9 mouse cellular contexts compared by ENCODE assay signal in the genomic region with DNA sequence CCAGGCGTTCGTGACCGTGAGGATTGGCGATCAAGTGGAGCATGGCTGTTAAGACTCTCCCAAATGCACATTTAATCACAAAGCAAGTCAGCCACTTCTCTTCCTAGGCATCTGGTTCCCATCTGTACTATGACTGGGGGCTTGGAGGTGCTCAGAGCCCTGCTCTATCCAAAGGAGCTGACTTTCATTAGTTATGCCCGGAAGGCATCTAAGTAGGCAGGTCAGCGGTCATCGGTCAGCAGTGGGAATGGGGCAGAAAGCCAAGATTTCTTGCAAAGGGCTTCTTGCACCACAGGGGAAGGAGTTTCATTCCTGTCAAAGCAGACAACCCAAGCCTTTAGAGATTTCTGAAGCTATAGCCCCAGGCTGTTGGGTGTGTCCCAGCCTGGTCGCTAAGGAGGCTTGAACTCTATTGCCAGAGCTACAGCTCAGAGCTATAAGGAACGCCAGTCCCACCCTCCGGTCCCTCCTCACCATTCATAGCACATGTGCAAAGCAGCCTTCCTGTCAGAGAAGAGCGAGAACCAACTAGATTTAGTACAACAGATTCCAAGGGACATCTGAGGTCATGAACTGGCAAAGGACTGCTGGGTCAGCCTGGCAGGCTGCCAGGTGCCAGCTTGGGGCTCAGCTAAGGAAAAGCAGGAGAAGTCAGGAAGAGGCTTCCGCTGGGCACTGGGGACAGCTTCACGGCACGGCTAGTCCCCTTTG.
A peak's percentile ranks its signal among the peaks of the same experiment; 100 is the strongest.
DNase-seq lines count a peak whose midpoint lies in the region; ATAC-seq lines count a peak whose summit lies in the region.
"Had no signal": no experiment of that assay in that cellular context is flagged by ENCODE, and none has a peak within 500 bp of the region (broad histone marks: within the 10 kb centered on the region; RNA-seq: fewer than 3 reads in every experiment).

No protein-coding gene starts in this region.

- peaks cover 11% of the 10 kb centered on the region for H3K4me1 ChIP-seq in neural tube, embryonic 11.5 days (ENCODE audit: control insufficient read depth, insufficient read depth, low read length)

- ATAC-seq in neural tube, embryonic 11.5 days (ENCODE audit: insufficient read depth, low FRiP score, low TSS enrichment): no peak

- no peaks in the 10 kb centered on the region for H3K36me3 ChIP-seq in neural tube, embryonic 11.5 days (ENCODE audit: control insufficient read depth, insufficient read depth, low read length)
- H3K36me3 ChIP-seq: midbrain, embryonic 12.5 days had no signal

- H3K9ac ChIP-seq in neural tube, embryonic 11.5 days (ENCODE audit: low read length): no peak overlapping the region
- H3K9ac ChIP-seq: midbrain, embryonic 12.5 days had no signal

- WGBS in neural tube, embryonic 11.5 days: 41% methylated on average over 14 of the region's 14 CpGs

- no peaks in the 10 kb centered on the region for H3K27me3 ChIP-seq in neural tube, embryonic 11.5 days (ENCODE audit: control insufficient read depth, insufficient read depth, low read length)
- H3K27me3 ChIP-seq: midbrain, embryonic 12.5 days had no signal

- peak; percentile 62 for DNase-seq in MN1 (ENCODE audit: low spot score)
- DNase-seq in adrenal gland, postnatal 25 days: peak; percentile 58
- peak; percentile 64 for DNase-seq in fibroblast of lung, adult 2 months (ENCODE audit: low read depth)
- DNase-seq in kidney, adult 9 months: peak; percentile 74
- DNase-seq in neural tube, embryonic 11.5 days (ENCODE audit: low spot score): peak; percentile 34
- DNase-seq in spleen, postnatal 4 days (ENCODE audit: low spot score in 2 of 2): no peak
- no peak for DNase-seq in layer of hippocampus, adult 18-20 months (ENCODE audit: low spot score in 2 of 2)
- DNase-seq in B cell, adult 2 months: no peak

- H3K9me3 ChIP-seq in neural tube, embryonic 11.5 days (ENCODE audit: control insufficient read depth, low read length): no peaks in the 10 kb centered on the region
- H3K9me3 ChIP-seq: midbrain, embryonic 12.5 days had no signal

- 0 out of 2 replicates have a peak overlapping the region, but pooled peaks have one; percentile 14 for H3K27ac ChIP-seq in neural tube, embryonic 11.5 days (ENCODE audit: low read depth, low read length)

- no peak overlapping the region for H3K4me2 ChIP-seq in neural tube, embryonic 11.5 days (ENCODE audit: low read depth)
- H3K4me2 ChIP-seq: midbrain, embryonic 12.5 days had no signal

- H3K4me3 ChIP-seq in neural tube, embryonic 11.5 days (ENCODE audit: low read depth, low read length): no peak overlapping the region
- H3K4me3 ChIP-seq: midbrain, embryonic 12.5 days had no signal

Comparison
In these comparisons a context has a peak if more than half of its experiments do, and no peak if none do; other contexts are left out.
1. DNase-seq: peak in MN1 (single experiment), adrenal gland, postnatal 25 days (single experiment), fibroblast of lung, adult 2 months (single experiment), kidney, adult 9 months (single experiment) and neural tube, embryonic 11.5 days (single experiment); none in spleen, postnatal 4 days (0 of 2), layer of hippocampus, adult 18-20 months (0 of 2) and B cell, adult 2 months (0 of 2).